4 mouse cellular contexts compared by ENCODE assay signal in the genomic region with DNA sequence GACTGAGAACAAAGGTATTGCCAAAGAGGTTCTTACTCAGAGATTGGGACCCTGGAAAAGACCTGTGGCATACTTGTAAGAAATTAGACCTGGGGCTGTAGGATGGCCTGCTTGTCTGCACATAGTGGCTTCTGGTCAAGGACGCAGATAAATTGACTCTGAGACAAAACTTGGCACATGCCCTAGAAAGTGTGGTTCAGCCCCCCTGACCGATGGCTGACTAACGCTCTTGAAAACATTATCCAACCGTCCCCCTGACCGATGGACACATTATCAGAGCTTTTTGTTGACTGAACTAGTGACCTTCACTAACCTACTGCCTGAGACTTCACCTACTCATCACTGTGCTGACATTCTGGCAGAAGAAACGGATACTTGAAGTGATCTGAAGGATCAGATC. TPM values are rescaled to one million over a fixed set of nuclear protein-coding genes. Genes with fewer than 3 reads are reported as not detected.
"Had no signal": no experiment of that assay in that cellular context is flagged by ENCODE, and none has a peak within 500 bp of the region (broad histone marks: within the 10 kb centered on the region; RNA-seq: fewer than 3 reads in every experiment).

No protein-coding gene starts in this region.

RNA-seq across cellular contexts. Expression of a gene that starts 18.4 kb away (rescaled TPM):
- total RNA-seq: common myeloid progenitor, adult 5-6 weeks; granulocyte monocyte progenitor cell, adult 5-6 weeks had no signal
- polyA plus RNA-seq: erythroblast, embryonic 14.5 days; heart, embryonic 10.5 days had no signal
